Mouse (Mus musculus) gastrocnemius, adult 8-10 months (tissue): ENCODE measurements around the gene Tuba8. TPM values are rescaled to one million over a fixed set of nuclear protein-coding genes. Genes with fewer than 3 reads are reported as not detected.

Experiments
- total RNA-seq, 4 experiments: library from RNA; stranded (reverse); gene quantifications; 2 replicates each; pipeline ENCODE4 v1.2.4; 2022

The Tuba8 gene
- total RNA-seq, 4 experiments from 2014 or later = 231 to 245 (median 239) TPM

Other genes starting within 250 kb of the Tuba8 start
- gene Mical3, start 79.7 kb upstream of the Tuba8 start, total RNA-seq = 10 to 100 TPM; 55.7 to 68.0 (median 57.4) TPM
- 1 to 10 TPM; 2.7 to 3.9 (median 3.5) TPM for gene Pex26, start 27.0 kb upstream of the Tuba8 start, total RNA-seq
- gene Usp18, start 35.2 kb downstream of the Tuba8 start, total RNA-seq = 1 to 10 TPM; 1.0 to 1.5 (median 1.3) TPM
- 1 to 10 TPM in 1 of 4 experiments, under 1 TPM in 2, not detected in 1; 0.59 to 1.1 (median 0.60) TPM for gene Slc6a13, start 89.5 kb downstream of the Tuba8 start, total RNA-seq
- under 1 TPM; 0.16 to 0.53 (median 0.26) TPM for gene Slc6a12, start 132.4 kb downstream of the Tuba8 start, total RNA-seq